In the genomic region with DNA sequence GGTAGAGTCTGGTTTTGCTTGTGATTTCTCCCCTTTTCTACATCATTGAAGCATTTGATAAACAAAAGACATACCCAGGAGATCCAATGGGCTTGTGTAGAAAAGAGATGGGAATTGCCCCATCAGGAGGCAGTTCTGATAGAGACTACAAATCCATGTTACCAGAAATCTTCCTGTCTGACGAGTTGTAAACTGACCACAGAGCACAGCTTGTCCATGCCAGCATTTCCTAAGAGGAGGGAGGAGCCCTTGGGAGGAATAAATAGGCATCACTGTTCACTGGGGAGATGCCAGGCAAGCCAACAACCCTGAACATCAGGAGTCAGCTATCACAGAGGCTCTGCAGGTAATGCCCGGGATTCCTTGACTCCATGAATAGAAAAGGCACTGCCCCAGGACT, we compare ENCODE assay signal across 41 mouse cellular contexts. TPM values are rescaled to one million over a fixed set of nuclear protein-coding genes. Genes with fewer than 3 reads are reported as not detected.
"Had no signal": no experiment of that assay in that cellular context is flagged by ENCODE, and none has a peak within 500 bp of the region (broad histone marks: within the 10 kb centered on the region; RNA-seq: fewer than 3 reads in every experiment).

No protein-coding gene starts in this region.

RNA-seq across cellular contexts. Expression of gene Serpina3n, which starts 19.7 kb away (rescaled TPM):
- total RNA-seq: hematopoietic stem cell, adult 5-6 weeks had no signal
- polyA plus RNA-seq: heart, embryonic 11.5 days; heart, embryonic 12.5 days; hindbrain, embryonic 10.5 days; inflammation-experienced regulatory T-cells, adult 6 months; intestine, embryonic 14.5 days; kidney, embryonic 14.5 days; kidney, embryonic 15.5 days; kidney, embryonic 16.5 days had no signal

RNA-seq across cellular contexts. Expression of gene Serpina3k, which starts 48.6 kb away (rescaled TPM):
- total RNA-seq: heart, postnatal 10 days; heart, postnatal 14 days; heart, postnatal 25 days; heart, postnatal 36 days; hematopoietic stem cell, adult 5-6 weeks; hindbrain, postnatal 0 days; layer of hippocampus, adult 18-20 months; layer of hippocampus, adult 2 months; layer of hippocampus, adult 8-10 months; layer of hippocampus, postnatal 10 days; layer of hippocampus, postnatal 14 days; layer of hippocampus, postnatal 25 days; layer of hippocampus, postnatal 36 days; left cerebral cortex, adult 18-20 months had no signal
- polyA plus RNA-seq: heart, embryonic 10.5 days; heart, embryonic 11.5 days; heart, embryonic 12.5 days; heart, embryonic 13.5 days; heart, embryonic 14.5 days; heart, embryonic 15.5 days; heart, embryonic 16.5 days; hindbrain, embryonic 10.5 days; hindbrain, embryonic 11.5 days; hindbrain, embryonic 12.5 days; hindbrain, embryonic 13.5 days; hindbrain, embryonic 14.5 days; hindbrain, embryonic 15.5 days; hindbrain, embryonic 16.5 days; hindbrain, postnatal 0 days; inflammation-experienced regulatory T-cells, adult 6 months; intestine, embryonic 14.5 days; intestine, embryonic 15.5 days; intestine, embryonic 16.5 days; intestine, postnatal 0 days; kidney, adult 2 months; kidney, embryonic 14.5 days; kidney, embryonic 15.5 days; kidney, embryonic 16.5 days; kidney, postnatal 0 days; large intestine, adult 2 months had no signal

RNA-seq across cellular contexts. Expression of gene Serpina3m, which starts 48.6 kb away (rescaled TPM):
- total RNA-seq: heart, postnatal 10 days; heart, postnatal 14 days; heart, postnatal 25 days; heart, postnatal 36 days; heart, postnatal 4 days; hematopoietic stem cell, adult 5-6 weeks; hindbrain, postnatal 0 days; layer of hippocampus, postnatal 10 days had no signal
- polyA plus RNA-seq: heart, embryonic 10.5 days; heart, embryonic 11.5 days; heart, embryonic 12.5 days; heart, embryonic 13.5 days; heart, embryonic 14.5 days; heart, embryonic 15.5 days; heart, embryonic 16.5 days; heart, postnatal 0 days; hindbrain, embryonic 10.5 days; hindbrain, embryonic 11.5 days; hindbrain, embryonic 12.5 days; hindbrain, embryonic 13.5 days; hindbrain, embryonic 14.5 days; hindbrain, embryonic 15.5 days; hindbrain, embryonic 16.5 days; hindbrain, postnatal 0 days; inflammation-experienced regulatory T-cells, adult 6 months; intestine, embryonic 14.5 days; intestine, embryonic 15.5 days; intestine, embryonic 16.5 days; intestine, postnatal 0 days; kidney, adult 2 months; kidney, embryonic 14.5 days; kidney, embryonic 15.5 days; kidney, embryonic 16.5 days; kidney, postnatal 0 days had no signal
